Mouse (Mus musculus) liver, embryonic 15.5 days (tissue): ENCODE data around the gene 1700001K19Rik. TPM values are rescaled to one million over a fixed set of nuclear protein-coding genes. Genes with fewer than 3 reads are reported as not detected.
"Not testable (repeated sequence)": the region's sequence is repeated elsewhere in the genome, so short reads cannot be mapped to it uniquely, and the experiment has no call there.

Experiments used
- ATAC-seq: fragments of 200-750 bp; cut with Nextera tagmentation; 2 replicates; pipeline ENCODE4 v1.8.0; 2017; ENCODE audit warnings: moderate number of reproducible peaks, mild to moderate bottlenecking, moderate library complexity; ENCODE audit not compliant: insufficient read depth
- H3K27ac ChIP-seq: fragments of 300-500 bp; sonication (generic); replicated peaks from 2 replicates; pipeline ENCODE4 v1.5.1; 2015; ENCODE audit warnings: mild to moderate bottlenecking, inconsistent platforms
- H3K27me3 ChIP-seq: fragments of 300-500 bp; sonication (generic); 2 replicates; pipeline ENCODE4 v1.6.1; 2015; ENCODE audit warnings: mild to moderate bottlenecking, inconsistent platforms
- H3K36me3 ChIP-seq: fragments of 300-500 bp; sonication (generic); replicated peaks from 2 replicates; pipeline ENCODE4 v1.6.1; 2015; ENCODE audit warnings: moderate library complexity, mild to moderate bottlenecking, inconsistent platforms
- H3K4me1 ChIP-seq: fragments of 300-500 bp; sonication (generic); replicated peaks from 2 replicates; pipeline ENCODE4 v1.6.1; 2015; ENCODE audit warnings: inconsistent platforms
- H3K4me2 ChIP-seq: fragments of 300-500 bp; sonication (generic); 2 replicates; pipeline ENCODE4 v1.6.1; 2015; ENCODE audit warnings: moderate library complexity, mild to moderate bottlenecking, inconsistent platforms
- H3K4me3 ChIP-seq: fragments of 300-500 bp; sonication (generic); replicated peaks from 2 replicates; pipeline ENCODE4 v1.5.1; 2015; ENCODE audit warnings: mild to moderate bottlenecking, inconsistent platforms
- H3K9ac ChIP-seq: fragments of 300-500 bp; sonication (generic); 2 replicates; pipeline ENCODE4 v1.6.1; 2015; ENCODE audit warnings: moderate library complexity, mild to moderate bottlenecking, inconsistent platforms
- H3K9me3 ChIP-seq: fragments of 300-500 bp; sonication (generic); replicated peaks from 2 replicates; pipeline ENCODE4 v1.6.1; 2016; ENCODE audit warnings: inconsistent platforms
- WGBS: fragments of 180-500 bp; shearing (Covaris S2); methylation state at CpG from one replicate; pipeline ENCODE4 v1.1.7; 2015; ENCODE audit warnings: mixed read lengths; ENCODE audit not compliant: insufficient replicate concordance; 5-methylcytosine and 5-hydroxymethylcytosine counted together
- polyA plus RNA-seq: library from polyadenylated mRNA; unstranded; fragments of >200 nt; fragmentation: Nextera tagmentation; extraction: Ambion mirVana; gene quantifications from 2 replicates; pipeline ENCODE4 v1.2.1, GENCODE M21; 2015

Gene 1700001K19Rik
- polyA plus RNA-seq, 1 experiment from 2014 or later, result not detected

GRCm38 (mm10) chr12:110695676-110696171, 13.3 kb upstream of the 1700001K19Rik start:
- H3K4me3 ChIP-seq, result peak overlapping the region; percentile 100
- no peaks in the 10 kb centered on the region for H3K27me3 ChIP-seq
- peak overlapping the region; percentile 98 for H3K27ac ChIP-seq
- peak; percentile 51 for ATAC-seq
- H3K4me1 ChIP-seq, result peaks cover 54% of the 10 kb centered on the region
- H3K9me3 ChIP-seq, result no peaks in the 10 kb centered on the region
- peak overlapping the region; percentile 100 for H3K9ac ChIP-seq
- peak overlapping the region; percentile 90 for H3K4me2 ChIP-seq
- WGBS, result 0% methylated on average over 51 of the region's 55 CpGs
- peaks cover 33% of the 10 kb centered on the region for H3K36me3 ChIP-seq

GRCm38 (mm10) chr12:110693378-110693777, 11.0 kb upstream of the 1700001K19Rik start:
- Histone ChIP-seq H3K4me1 (peaks cover 30% of the 10 kb centered on the region), H3K36me3 (peaks cover 55% of the 10 kb centered on the region)
- H3K27me3 ChIP-seq, ATAC-seq, H3K9me3 ChIP-seq, H3K9ac ChIP-seq, H3K4me2 ChIP-seq, H3K4me3 ChIP-seq, H3K27ac ChIP-seq: not testable (repeated sequence)
- 70% methylated on average over 5 of the region's 5 CpGs for WGBS

- H3K36me3 ChIP-seq, result peaks cover 77% of the 10 kb centered on the region
- ATAC-seq, result no peak
- 73% methylated on average over 6 of the region's 6 CpGs for WGBS
These were observed 7.7 kb upstream of the 1700001K19Rik start for GRCm38 (mm10) chr12:110689919-110690643.

GRCm38 (mm10) chr12:110688921-110689320, 6.5 kb upstream of the 1700001K19Rik start:
- H3K27me3 ChIP-seq, H3K9me3 ChIP-seq, H3K27ac ChIP-seq, H3K4me2 ChIP-seq, H3K9ac ChIP-seq, H3K4me1 ChIP-seq, H3K4me3 ChIP-seq, ATAC-seq: not testable (repeated sequence)
- H3K36me3 ChIP-seq, result peaks cover 69% of the 10 kb centered on the region
- 77% methylated on average over 3 of the region's 3 CpGs for WGBS

More at GRCm38 (mm10) chr12:110689919-110690643, 7.7 kb upstream of the 1700001K19Rik start:
- Histone ChIP-seq H3K27ac (no peak overlapping the region; the same call in 1 of the 2 replicates), H3K27me3 (no peaks in the 10 kb centered on the region), H3K9ac (no peak overlapping the region), H3K4me3 (no peak overlapping the region), H3K4me2 (no peak overlapping the region), H3K4me1 (peaks cover 12% of the 10 kb centered on the region), H3K9me3 (no peaks in the 10 kb centered on the region)

- 67% methylated on average over 12 of the region's 12 CpGs for WGBS
- Histone ChIP-seq H3K4me1 (0 out of 2 replicates have a peak, but pooled peaks cover 4% of the 10 kb centered on the region), H3K4me2 (no peak overlapping the region), H3K9ac (no peak overlapping the region), H3K27me3 (no peaks in the 10 kb centered on the region), H3K4me3 (no peak overlapping the region), H3K9me3 (no peaks in the 10 kb centered on the region), H3K36me3 (peaks cover 62% of the 10 kb centered on the region), H3K27ac (no peak overlapping the region)
- ATAC-seq, result no peak
These were observed 5.7 kb upstream of the 1700001K19Rik start for GRCm38 (mm10) chr12:110687894-110688734.

- no peak for ATAC-seq
- no peaks in the 10 kb centered on the region for H3K27me3 ChIP-seq
- H3K4me1 ChIP-seq, result no peaks in the 10 kb centered on the region
- peaks cover 24% of the 10 kb centered on the region for H3K36me3 ChIP-seq
- H3K4me2 ChIP-seq, result no peak overlapping the region
- no peak overlapping the region for H3K9ac ChIP-seq
- WGBS, result no CpG with 5 or more reads among the region's 1 CpGs
- H3K9me3 ChIP-seq, result no peaks in the 10 kb centered on the region
- H3K4me3 ChIP-seq, result no peak overlapping the region
- no peak overlapping the region for H3K27ac ChIP-seq
These were observed 1.2 kb upstream of the 1700001K19Rik start for GRCm38 (mm10) chr12:110683580-110683979.

GRCm38 (mm10) chr12:110681878-110682277, 541 bp downstream of the 1700001K19Rik start:
- Histone ChIP-seq H3K27me3 (no peaks in the 10 kb centered on the region), H3K4me2 (no peak overlapping the region), H3K4me3 (no peak overlapping the region), H3K9me3 (no peaks in the 10 kb centered on the region), H3K9ac (no peak overlapping the region), H3K27ac (no peak overlapping the region), H3K4me1 (no peaks in the 10 kb centered on the region), H3K36me3 (peaks cover 8% of the 10 kb centered on the region)
- WGBS, result 37% methylated on average over 3 of the region's 3 CpGs
- no peak for ATAC-seq

GRCm38 (mm10) chr12:110681191-110681590, 1.2 kb downstream of the 1700001K19Rik start:
- WGBS, result 47% methylated on average over 7 of the region's 7 CpGs
- H3K4me3 ChIP-seq, result no peak overlapping the region
- ATAC-seq, result no peak
- H3K4me2 ChIP-seq, result no peak overlapping the region
- H3K36me3 ChIP-seq, result peaks cover under 1% of the 10 kb centered on the region
- no peak overlapping the region for H3K9ac ChIP-seq
- H3K9me3 ChIP-seq, result no peaks in the 10 kb centered on the region
- H3K27ac ChIP-seq, result no peak overlapping the region
- no peaks in the 10 kb centered on the region for H3K4me1 ChIP-seq
- H3K27me3 ChIP-seq, result no peaks in the 10 kb centered on the region

GRCm38 (mm10) chr12:110674243-110674642, 8.2 kb downstream of the 1700001K19Rik start:
- no peaks in the 10 kb centered on the region for H3K4me1 ChIP-seq
- no peak for ATAC-seq
- 40% methylated on average over 5 of the region's 5 CpGs for WGBS

GRCm38 (mm10) chr12:110667466-110668077, 14.8 kb downstream of the 1700001K19Rik start:
- no peaks in the 10 kb centered on the region for H3K4me1 ChIP-seq
- WGBS, result 75% methylated on average over 13 of the region's 13 CpGs

More at GRCm38 (mm10) chr12:110674243-110674642, 8.2 kb downstream of the 1700001K19Rik start:
- Histone ChIP-seq H3K27ac (no peak overlapping the region), H3K9me3 (no peaks in the 10 kb centered on the region), H3K4me2 (no peak overlapping the region), H3K27me3 (no peaks in the 10 kb centered on the region), H3K36me3 (no peaks in the 10 kb centered on the region), H3K4me3 (no peak overlapping the region), H3K9ac (no peak overlapping the region)

GRCm38 (mm10) chr12:110661746-110662145, 20.7 kb downstream of the 1700001K19Rik start:
- no peaks in the 10 kb centered on the region for H3K9me3 ChIP-seq
- no peaks in the 10 kb centered on the region for H3K4me1 ChIP-seq
- H3K9ac ChIP-seq, result no peak overlapping the region
- H3K27ac ChIP-seq, result no peak overlapping the region
- no peak overlapping the region for H3K4me2 ChIP-seq
- 86% methylated on average over 14 of the region's 14 CpGs for WGBS
- ATAC-seq, result no peak
- H3K36me3 ChIP-seq, result peaks cover 100% of the 10 kb centered on the region
- H3K27me3 ChIP-seq, result no peaks in the 10 kb centered on the region
- no peak overlapping the region for H3K4me3 ChIP-seq

More at GRCm38 (mm10) chr12:110667466-110668077, 14.8 kb downstream of the 1700001K19Rik start:
- H3K27ac ChIP-seq, result no peak overlapping the region
- H3K27me3 ChIP-seq, result no peaks in the 10 kb centered on the region
- H3K9ac ChIP-seq, result no peak overlapping the region
- no peaks in the 10 kb centered on the region for H3K9me3 ChIP-seq
- peaks cover 60% of the 10 kb centered on the region for H3K36me3 ChIP-seq
- no peak for ATAC-seq
- H3K4me2 ChIP-seq, result no peak overlapping the region
- no peak overlapping the region for H3K4me3 ChIP-seq
